Mouse (Mus musculus) right cerebral cortex, postnatal 25 days (tissue): ENCODE measurements around the gene Rcn3.
"Not testable (repeated sequence)": the region's sequence is repeated elsewhere in the genome, so short reads cannot be mapped to it uniquely, and the experiment has no call there.

Source experiments
- DNase-seq: peaks from one replicate; pipeline ENCODE4 v3.0.0; 2022

Gene Rcn3

GRCm38 (mm10) chr7:45124224-45125143 is 32.5 kb upstream of the Rcn3 start, which contains the start of gene Rps11:
TSS of gene Rps11 (minus strand) at chr7:45124439.
- peak; percentile 99 for DNase-seq

GRCm38 (mm10) chr7:45123186-45123570 is 31.2 kb upstream of the Rcn3 start:
- no peak for DNase-seq

GRCm38 (mm10) chr7:45122561-45123185 is 30.7 kb upstream of the Rcn3 start:
- no peak for DNase-seq

GRCm38 (mm10) chr7:45121966-45122365 is 29.9 kb upstream of the Rcn3 start:
- DNase-seq: no peak

DNA sequence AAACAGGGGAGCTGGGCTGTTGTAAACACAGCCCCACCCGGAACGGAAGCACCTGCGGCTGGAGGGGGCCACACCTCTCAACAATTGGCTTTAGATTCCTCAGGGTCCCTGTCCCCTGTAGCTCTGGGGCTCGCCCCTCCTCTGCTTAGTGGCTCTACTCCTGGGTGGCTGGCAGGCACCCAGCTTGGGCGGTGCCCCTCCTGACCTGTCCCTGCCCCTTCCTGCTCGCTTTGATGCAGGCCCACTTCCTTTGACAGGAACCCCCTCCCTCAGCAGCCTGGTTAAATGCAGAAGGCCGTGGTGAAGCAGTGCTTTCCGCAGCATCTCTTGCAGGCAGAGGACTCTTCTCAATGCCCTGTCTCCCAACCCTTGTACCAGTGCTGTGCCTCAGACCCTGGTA is 29.4 kb upstream of the Rcn3 start:
- DNase-seq: no peak

GRCm38 (mm10) chr7:45119780-45120709 is 28.0 kb upstream of the Rcn3 start:
- no peak for DNase-seq

DNA sequence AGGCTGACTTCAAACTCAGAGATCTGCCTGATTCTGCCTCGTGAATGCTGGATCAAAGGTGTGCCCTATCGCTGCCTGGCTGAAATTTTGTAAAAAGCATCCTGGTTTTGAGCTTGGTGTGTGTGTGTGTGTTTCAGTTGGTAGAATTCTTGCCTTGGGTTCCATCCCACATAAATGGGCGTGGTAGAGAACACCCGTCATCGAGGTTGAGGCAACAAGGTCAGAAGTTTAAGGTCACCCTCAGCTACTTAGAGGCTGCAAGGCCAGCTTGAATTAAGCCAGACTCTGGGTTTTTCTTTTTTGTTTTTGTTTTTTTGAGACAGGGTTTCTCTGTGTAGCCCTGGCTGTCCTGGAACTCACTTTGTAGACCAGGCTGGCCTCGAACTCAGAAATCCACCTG is 26.3 kb upstream of the Rcn3 start:
- DNase-seq: no peak

GRCm38 (mm10) chr7:45117566-45117965 is 25.5 kb upstream of the Rcn3 start:
- no peak for DNase-seq

DNA sequence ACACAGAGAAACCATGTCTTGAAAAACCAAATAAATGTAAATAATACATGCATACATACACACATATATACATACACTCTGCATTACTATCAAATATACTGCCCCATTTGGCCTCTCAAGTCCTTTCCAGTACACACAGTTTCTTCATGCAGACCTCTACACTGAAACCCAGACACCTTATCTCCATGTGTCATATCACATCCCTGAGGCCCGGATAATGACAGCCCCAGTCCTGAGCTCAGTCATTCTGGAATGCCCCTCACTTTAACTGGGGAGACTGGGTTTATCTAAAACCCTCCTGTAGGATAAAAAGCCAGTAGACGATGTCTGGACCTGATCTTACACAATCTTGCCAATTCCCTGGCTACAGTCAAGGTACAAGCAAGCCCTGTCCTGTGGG is 21.5 kb upstream of the Rcn3 start:
- no peak for DNase-seq

DNA sequence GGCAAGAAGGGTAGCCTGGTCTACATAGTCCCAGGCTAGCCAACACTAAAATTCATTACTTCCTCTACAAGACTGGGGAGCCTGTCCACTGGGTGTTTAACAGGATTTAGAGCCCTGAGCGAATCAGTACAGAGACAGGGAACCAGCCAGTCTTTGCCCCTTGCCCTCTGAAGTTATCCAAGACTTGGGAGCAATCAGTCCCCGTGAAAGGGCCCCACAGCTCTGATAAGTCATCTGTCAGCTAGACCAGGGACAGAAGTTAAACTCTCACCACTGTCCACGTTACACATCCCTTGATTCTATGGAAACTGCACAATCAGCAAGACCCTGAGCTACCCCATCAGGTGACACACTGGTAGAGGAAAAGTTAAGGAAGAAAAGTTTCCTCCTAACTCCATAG is 20.5 kb upstream of the Rcn3 start:
- no peak for DNase-seq

- no peak for DNase-seq
These were observed 19.9 kb upstream of the Rcn3 start for GRCm38 (mm10) chr7:45111940-45112339.

DNA sequence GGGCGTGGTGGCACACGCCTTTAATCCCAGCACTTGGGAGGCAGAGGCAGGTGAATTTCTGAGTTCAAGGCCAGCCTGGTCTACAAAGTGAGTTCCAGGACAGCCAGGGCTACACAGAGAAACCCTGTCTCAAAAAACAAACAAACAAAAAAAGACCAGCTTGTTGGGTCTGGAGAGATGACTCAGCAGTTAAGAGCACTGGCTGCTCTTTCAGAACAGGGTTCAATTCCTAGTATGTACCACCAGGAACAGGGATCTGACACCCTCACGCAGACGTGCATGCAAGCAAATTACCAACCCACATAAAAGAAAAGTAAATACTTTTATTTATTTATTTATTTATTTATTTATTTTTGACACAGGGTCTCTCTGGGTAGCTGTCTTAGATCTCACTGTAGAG is 18.1 kb upstream of the Rcn3 start:
- DNase-seq: not testable (repeated sequence)

GRCm38 (mm10) chr7:45107052-45107645 is 15.1 kb upstream of the Rcn3 start:
- no peak for DNase-seq

DNA sequence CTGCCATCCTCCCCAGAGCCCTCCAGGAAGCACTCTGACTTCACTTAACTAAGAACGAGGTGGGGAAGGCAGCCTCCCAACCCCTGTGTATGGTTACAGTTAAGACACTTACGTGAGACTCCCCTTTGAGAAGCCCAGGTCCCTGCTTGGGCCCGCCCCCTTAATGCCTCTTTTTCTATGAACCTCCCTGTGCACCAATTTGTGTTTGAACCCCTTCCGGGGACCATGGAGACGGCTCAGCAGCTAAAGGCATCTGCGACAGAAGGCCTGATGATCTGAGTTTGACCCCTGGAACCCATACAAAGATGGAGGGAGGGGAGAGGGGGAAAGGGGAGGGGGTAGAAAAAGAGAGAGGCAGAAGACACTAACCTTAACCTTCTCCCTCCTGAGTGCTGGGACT is 14.4 kb upstream of the Rcn3 start:
- no peak for DNase-seq

DNA sequence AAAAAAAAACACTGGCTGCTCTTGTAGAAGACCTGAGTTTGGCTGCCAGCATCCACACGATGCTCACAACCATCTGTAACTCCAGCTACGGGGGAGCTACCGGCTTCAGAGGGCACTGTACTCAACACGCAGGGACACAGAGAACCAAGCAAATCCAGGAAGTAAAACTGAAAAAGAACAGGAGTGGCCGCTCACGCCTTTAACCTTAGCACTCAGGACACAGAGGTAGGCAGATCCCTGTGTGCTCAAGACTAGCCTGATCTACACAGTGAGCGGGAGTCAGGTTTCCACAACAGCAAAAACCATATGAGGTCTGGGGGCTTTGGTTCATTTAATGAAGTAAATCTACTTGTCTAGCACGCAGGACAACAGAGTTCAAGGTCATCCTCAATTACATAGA is 13.5 kb upstream of the Rcn3 start:
- no peak for DNase-seq

GRCm38 (mm10) chr7:45104941-45105340 is 12.9 kb upstream of the Rcn3 start:
- no peak for DNase-seq

- peak; percentile 41 for DNase-seq
These were observed 11.7 kb upstream of the Rcn3 start, which contains the start of gene Fcgrt for GRCm38 (mm10) chr7:45103652-45104180. TSS of gene Fcgrt (minus strand) at chr7:45103851.

- DNase-seq: no peak
These were observed 11.0 kb upstream of the Rcn3 start for GRCm38 (mm10) chr7:45102940-45103585.

DNA sequence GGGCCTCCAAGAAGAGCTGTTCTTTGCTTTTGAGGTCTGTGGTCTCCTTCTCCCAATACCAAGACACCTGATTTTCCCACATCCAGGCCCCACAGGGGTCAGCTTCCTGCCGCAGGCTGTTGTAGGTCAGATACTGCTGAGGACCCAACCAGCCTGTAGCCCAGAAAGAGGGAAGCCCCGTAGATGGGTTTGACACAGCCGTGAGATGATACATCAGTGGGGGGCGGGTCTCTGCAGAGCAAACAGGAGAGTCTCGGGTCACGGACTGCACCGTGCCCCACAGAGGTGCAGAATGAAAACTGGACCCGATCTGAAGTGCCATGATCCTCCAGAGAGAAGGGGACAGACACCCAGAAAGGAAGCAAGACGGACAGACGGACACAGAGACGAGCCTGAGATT is 10.4 kb upstream of the Rcn3 start:
- DNase-seq: no peak

DNA sequence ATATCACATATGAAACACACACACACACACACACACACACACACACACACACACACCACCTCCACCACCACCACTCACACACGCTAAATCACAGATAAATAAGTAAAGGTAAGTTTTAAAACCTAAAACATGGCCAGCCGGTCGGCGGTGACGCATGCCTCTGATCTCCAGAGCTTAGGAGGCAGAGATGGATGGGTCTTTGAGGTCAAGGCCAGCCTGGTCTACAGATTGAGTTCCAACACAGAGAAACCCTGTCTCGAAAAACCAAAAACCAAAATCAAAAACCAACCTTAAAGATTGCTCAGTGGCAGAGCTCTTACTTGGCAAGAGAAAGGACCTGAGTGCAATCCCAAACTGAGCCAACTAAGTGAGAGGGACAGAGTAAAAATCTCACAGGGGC is 8.0 kb upstream of the Rcn3 start:
- no peak for DNase-seq

DNA sequence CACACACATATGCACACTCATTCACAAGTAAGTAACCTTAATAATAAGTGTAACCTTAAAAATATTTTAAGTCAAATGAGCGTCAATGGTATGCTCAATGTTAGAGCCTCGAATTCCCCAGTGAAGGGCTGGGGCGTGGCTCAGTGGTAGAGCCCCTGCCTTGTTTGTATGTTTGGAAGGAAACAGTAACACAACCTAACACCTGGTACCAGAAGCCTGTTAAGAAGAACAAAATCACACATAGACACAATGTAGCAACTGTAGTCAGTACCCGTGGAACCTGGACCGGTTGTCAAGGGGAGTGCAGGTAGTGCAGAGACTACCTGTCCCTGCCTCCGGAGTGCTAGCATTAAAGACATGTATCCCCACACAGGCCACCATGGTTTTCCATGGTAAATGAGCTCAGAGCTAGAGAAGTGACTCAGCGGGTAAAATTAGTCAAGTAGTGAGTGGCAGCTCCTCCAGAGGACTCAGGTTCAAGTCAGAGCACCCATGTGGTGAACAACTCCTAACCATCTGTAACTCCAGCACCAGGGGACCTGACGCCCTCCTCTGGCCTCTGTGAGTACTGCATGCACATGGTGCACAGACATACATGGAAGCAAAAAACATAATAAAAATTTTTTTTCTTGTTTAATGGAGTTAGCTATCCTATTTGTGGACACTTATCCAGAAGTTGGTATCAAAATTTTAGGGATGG is 6.7 kb upstream of the Rcn3 start:
- no peak for DNase-seq
